Mouse (Mus musculus): Measurements from ENCODE around the gene Gm20815. TPM values are rescaled to one million over a fixed set of nuclear protein-coding genes. Genes with fewer than 3 reads are reported as not detected.
"Not testable (repeated sequence)": the region's sequence is repeated elsewhere in the genome, so short reads cannot be mapped to it uniquely, and the experiment has no call there.

The Gm20815 gene
- not detected in 2 replicates for polyA plus RNA-seq (2015; fragmentation: Nextera tagmentation; extraction: Ambion mirVana)

DNA sequence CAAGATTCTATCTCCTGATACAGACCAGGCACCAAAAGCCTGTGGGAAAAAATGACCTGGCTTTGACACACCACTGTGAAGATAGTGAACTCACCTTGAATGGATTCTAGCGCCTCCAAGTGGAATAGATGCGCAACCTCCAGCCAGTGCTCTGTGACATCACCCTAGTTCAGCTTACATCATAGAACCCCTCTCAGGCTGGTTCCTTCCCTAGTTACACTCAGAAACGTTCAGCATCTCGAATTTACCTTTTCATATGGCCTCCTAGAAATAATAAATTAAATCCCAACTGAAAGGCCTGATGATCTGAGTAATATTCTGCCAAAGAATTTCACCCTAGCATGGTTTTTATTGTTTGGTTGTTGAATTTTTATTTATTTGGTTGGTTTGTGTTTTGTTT is at the start of gene Gm20815:
Gene Gm20815 (minus strand): TSS at position 101 of the 400 bp plus-strand sequence.
- not testable (repeated sequence) for H3K27ac ChIP-seq (replicated peaks); H3K4me1 ChIP-seq; H3K36me3 ChIP-seq; H3K4me3 ChIP-seq; H3K4me2 ChIP-seq (replicated peaks); ATAC-seq (replicated peaks); H3K9me3 ChIP-seq; H3K9ac ChIP-seq (replicated peaks); H3K27me3 ChIP-seq
- 30% methylated on average over 2 of the region's 4 CpGs for WGBS

Measured in forebrain, embryonic 15.5 days (tissue).